25 mouse cellular contexts compared by ENCODE assay signal in genomic region chr6:124585761-124586160, GRCm38 (mm10). TPM values are rescaled to one million over a fixed set of nuclear protein-coding genes. Genes with fewer than 3 reads are reported as not detected.
DNase-seq lines count a peak whose midpoint lies in the region; ATAC-seq and TF ChIP-seq lines count a peak whose summit lies in the region.
"Had no signal": no experiment of that assay in that cellular context is flagged by ENCODE, and none has a peak within 500 bp of the region (broad histone marks: within the 10 kb centered on the region; RNA-seq: fewer than 3 reads in every experiment).

No protein-coding gene starts in this region.

- H3K9ac ChIP-seq in liver, postnatal 0 days (replicated peaks) = no peak overlapping the region
- H3K9ac ChIP-seq in liver, embryonic 12.5 days = no peak overlapping the region
- H3K9ac ChIP-seq: hindbrain, embryonic 12.5 days; intestine, embryonic 15.5 days; lung, embryonic 14.5 days; stomach, embryonic 15.5 days had no signal

- H3K4me2 ChIP-seq in liver, postnatal 0 days (ENCODE audit: low read depth, low read length) = no peak overlapping the region
- H3K4me2 ChIP-seq in liver, embryonic 12.5 days = no peak overlapping the region
- H3K4me2 ChIP-seq: hindbrain, embryonic 12.5 days; intestine, embryonic 15.5 days; lung, embryonic 14.5 days; stomach, embryonic 15.5 days had no signal

- no peak for TF ChIP-seq CTCF in liver, postnatal 0 days (IDR thresholded peaks at IDR 0.05; ENCODE audit: low read depth)

- TF ChIP-seq EP300 in liver, postnatal 0 days (IDR thresholded peaks at IDR 0.05; ENCODE audit: low read depth) = no peak

- no peaks in the 10 kb centered on the region for H3K27me3 ChIP-seq in liver, postnatal 0 days (ENCODE audit: insufficient read depth, low read length)
- H3K27me3 ChIP-seq in liver, embryonic 12.5 days (replicated peaks) = no peaks in the 10 kb centered on the region
- H3K27me3 ChIP-seq: hindbrain, embryonic 12.5 days; intestine, embryonic 15.5 days; stomach, embryonic 15.5 days had no signal

- H3K9me3 ChIP-seq in liver, postnatal 0 days (ENCODE audit: low read length) = no peaks in the 10 kb centered on the region
- no peaks in the 10 kb centered on the region for H3K9me3 ChIP-seq in liver, embryonic 12.5 days (replicated peaks)
- H3K9me3 ChIP-seq: G1E; hindbrain, embryonic 12.5 days; intestine, embryonic 15.5 days; stomach, embryonic 15.5 days had no signal

- H3K27ac ChIP-seq in liver, postnatal 0 days (ENCODE audit: low read depth) = 0 out of 2 replicates have a peak overlapping the region, but pooled peaks have one; percentile 37
- H3K27ac ChIP-seq in liver, embryonic 12.5 days = no peak overlapping the region
- H3K27ac ChIP-seq: hindbrain, embryonic 12.5 days; intestine, embryonic 15.5 days; stomach, embryonic 15.5 days had no signal

- 53% methylated on average over 3 of the region's 3 CpGs for WGBS in liver, postnatal 0 days (ENCODE audit: insufficient replicate concordance)
- WGBS in liver, embryonic 12.5 days (ENCODE audit: insufficient replicate concordance) = 87% methylated on average over 3 of the region's 3 CpGs

- ATAC-seq in liver, postnatal 0 days = peak; percentile 47
- no peak for ATAC-seq in liver, embryonic 12.5 days
- no peak for ATAC-seq in megakaryocyte, adult 5-6 weeks (ENCODE audit: poor library complexity, severe bottlenecking)
- ATAC-seq: forebrain, embryonic 14.5 days; intestine, embryonic 15.5 days; midbrain, embryonic 16.5 days had no signal

- intact Hi-C loops in gastrocnemius, postnatal 14 days (cut with DNase I; ENCODE audit: low total_unique reads) = no loop called here

- peak; percentile 30 for DNase-seq in liver, postnatal 0 days
- peak; percentile 91 for DNase-seq in adrenal gland, adult 8-10 months
- peak; percentile 16 for DNase-seq in gastrocnemius, postnatal 14 days
- peak; percentile 48 for DNase-seq in skeletal muscle tissue, adult 2 months (ENCODE audit: low read depth, low spot score)
- no peak for DNase-seq in layer of hippocampus, adult 11-12 months (ENCODE audit: low spot score)
- DNase-seq in cerebellum, adult 9-10 months = no peak
- DNase-seq: cerebellum, adult 2 months; embryo, embryonic 11 days; kidney, postnatal 10 days; layer of hippocampus, adult 9-11 months; lung, embryonic 14.5 days; thymus, postnatal 36 days had no signal

- peaks cover 2% of the 10 kb centered on the region; the same call in 1 of the 2 replicates for H3K4me1 ChIP-seq in liver, postnatal 0 days (ENCODE audit: insufficient read depth)
- no peaks in the 10 kb centered on the region for H3K4me1 ChIP-seq in liver, embryonic 12.5 days
- H3K4me1 ChIP-seq: hindbrain, embryonic 12.5 days; intestine, embryonic 15.5 days; stomach, embryonic 15.5 days had no signal

- H3K4me3 ChIP-seq in liver, postnatal 0 days (ENCODE audit: low read depth, low read length) = no peak overlapping the region
- no peak overlapping the region for H3K4me3 ChIP-seq in liver, embryonic 12.5 days
- H3K4me3 ChIP-seq: hindbrain, embryonic 12.5 days; intestine, embryonic 15.5 days; stomach, embryonic 15.5 days had no signal

- H3K36me3 ChIP-seq in liver, postnatal 0 days (replicated peaks; ENCODE audit: insufficient read depth, low read length) = no peaks in the 10 kb centered on the region
- no peaks in the 10 kb centered on the region for H3K36me3 ChIP-seq in liver, embryonic 12.5 days
- H3K36me3 ChIP-seq: G1E; hindbrain, embryonic 12.5 days; intestine, embryonic 15.5 days; stomach, embryonic 15.5 days had no signal

RNA-seq across cellular contexts. Expression of gene C1rb, which starts 15.7 kb away (rescaled TPM):
- not detected in 2 replicates for polyA plus RNA-seq in liver, postnatal 0 days (2015; fragmentation: Nextera tagmentation; extraction: Ambion mirVana)
- polyA plus RNA-seq in liver, embryonic 12.5 days (2016; fragmentation: Nextera tagmentation; extraction: Ambion mirVana) = not detected in 2 replicates
- total RNA-seq in adrenal gland, adult 8-10 months (2022) = 10 to 100 TPM in 2 of 4 experiments, 1 to 10 TPM in 2; 5.9 to 19.1 (median 12.4) TPM
- total RNA-seq in gastrocnemius, postnatal 14 days (2021) = 1 to 10 TPM; 1.3 to 2.3 TPM
- total RNA-seq in megakaryocyte, adult 5-6 weeks (2015) = not detected in 2 replicates
- not detected in 2 replicates for total RNA-seq in megakaryocyte, adult 5-6 weeks (2017)
- total RNA-seq: left cerebral cortex, postnatal 10 days had no signal
- polyA plus RNA-seq: brain, embryonic 14.5 days; cerebellum, adult 2 months; forebrain, embryonic 14.5 days; G1E; gonadal fat pad, adult 2 months; hindbrain, embryonic 12.5 days; intestine, embryonic 15.5 days; lung, embryonic 14.5 days; midbrain, embryonic 16.5 days; neural tube, embryonic 11.5 days; small intestine, adult 2 months; stomach, embryonic 15.5 days had no signal

RNA-seq across cellular contexts. Expression of gene C1s1, which starts 43.6 kb away (rescaled TPM):
- 118 and 130 TPM in 2 replicates for polyA plus RNA-seq in liver, postnatal 0 days (2015; fragmentation: Nextera tagmentation; extraction: Ambion mirVana)
- polyA plus RNA-seq in liver, embryonic 12.5 days (2016; fragmentation: Nextera tagmentation; extraction: Ambion mirVana) = 15.9 and 16.6 TPM in 2 replicates
- total RNA-seq in adrenal gland, adult 8-10 months (2022) = 100 to 1,000 TPM in 1 of 4 experiments, 10 to 100 TPM in 3; 46.9 to 107 (median 72.7) TPM
- 10 to 100 TPM; 31.6 to 40.4 TPM for total RNA-seq in gastrocnemius, postnatal 14 days (2021)
- 0.14 TPM in 1 of 2 replicates, not detected in the other for total RNA-seq in megakaryocyte, adult 5-6 weeks (2015)
- total RNA-seq in megakaryocyte, adult 5-6 weeks (2017) = 0.28 and 1.0 TPM in 2 replicates
- polyA plus RNA-seq: G1E had no signal

RNA-seq across cellular contexts. Expression of gene C1s2, which starts 50.1 kb away (rescaled TPM):
- polyA plus RNA-seq in liver, postnatal 0 days (2015; fragmentation: Nextera tagmentation; extraction: Ambion mirVana) = 0.04 TPM in 1 of 2 replicates, not detected in the other
- not detected in 2 replicates for polyA plus RNA-seq in liver, embryonic 12.5 days (2016; fragmentation: Nextera tagmentation; extraction: Ambion mirVana)
- total RNA-seq in adrenal gland, adult 8-10 months (2022) = 1 to 10 TPM; 1.8 to 4.1 (median 3.0) TPM
- under 1 TPM; 0.78 to 0.96 TPM for total RNA-seq in gastrocnemius, postnatal 14 days (2021)
- total RNA-seq in megakaryocyte, adult 5-6 weeks (2015) = not detected in 2 replicates
- total RNA-seq in megakaryocyte, adult 5-6 weeks (2017) = 0.16 TPM in 1 of 2 replicates, not detected in the other
- polyA plus RNA-seq: G1E; hindbrain, embryonic 12.5 days; intestine, embryonic 15.5 days; lung, embryonic 14.5 days; neural tube, embryonic 11.5 days; small intestine, adult 2 months had no signal

Comparison
In these comparisons a context has a peak if more than half of its experiments do, and no peak if none do; other contexts are left out.
1. DNase-seq: peak in liver, postnatal 0 days (single experiment), adrenal gland, adult 8-10 months (single experiment), gastrocnemius, postnatal 14 days (single experiment) and skeletal muscle tissue, adult 2 months (single experiment); none in layer of hippocampus, adult 11-12 months (single experiment) and cerebellum, adult 9-10 months (single experiment).
2. RNA of gene C1s1, which starts 43.6 kb away (total RNA-seq): 46.9 to 107 TPM in adrenal gland, adult 8-10 months and 31.6 to 40.4 TPM in gastrocnemius, postnatal 14 days; 0.14 to 1.0 TPM in megakaryocyte, adult 5-6 weeks; every median in the first group is over 10 times any median in the second.